Comparison of ENCODE assay signal across 1 mouse cellular context in the genomic region with DNA sequence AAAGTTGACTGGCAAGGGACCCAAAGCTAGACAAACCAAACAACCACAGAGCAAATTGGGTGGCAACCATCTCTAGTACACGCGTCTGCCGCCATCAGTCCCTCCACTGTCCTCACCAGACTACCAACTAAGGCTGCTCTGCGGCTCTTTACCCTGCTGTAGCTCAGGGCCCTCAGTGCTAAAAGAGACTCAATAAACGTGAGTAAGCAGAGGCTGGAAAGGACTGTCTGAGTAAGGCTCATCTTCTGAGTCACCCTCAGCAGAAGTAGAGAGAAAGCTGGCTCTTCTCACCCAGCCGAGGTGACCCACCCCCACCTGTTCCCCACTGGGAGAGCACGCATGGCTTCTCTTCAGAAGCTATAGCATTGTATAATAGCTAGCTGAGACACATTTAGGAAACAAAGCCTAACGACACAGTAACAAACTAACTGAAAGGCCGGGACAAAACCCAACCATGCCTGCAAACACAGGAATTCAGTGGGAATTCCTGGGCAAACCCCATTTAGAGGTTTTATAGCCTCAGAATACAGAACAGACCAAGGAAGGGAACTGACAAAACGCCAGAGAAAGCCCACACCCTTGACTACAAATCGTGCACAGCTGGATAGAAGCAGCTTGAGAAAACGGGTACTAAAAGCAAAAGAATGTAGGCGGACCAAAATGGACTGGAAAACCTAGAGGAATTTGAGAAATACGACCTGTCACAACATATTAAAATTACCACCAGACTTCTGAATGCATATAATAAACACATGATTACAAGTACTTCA.
A peak's percentile ranks its signal among the peaks of the same experiment; 100 is the strongest.
TF ChIP-seq lines count a peak whose summit lies in the region.

No protein-coding gene starts in this region.

TF ChIP-seq in myocyte, 11 proteins besides CTCF, POLR2A, EP300 and RAD21:
- TF ChIP-seq MAX (IDR thresholded peaks at IDR 0.05; ENCODE audit: low read depth) (no peak), MYOD1 (IDR thresholded peaks at IDR 0.05; ENCODE audit: control insufficient read depth in 1 of 3, insufficient read length in 2 of 3, low read depth in 2 of 3) (peak in 1 of 3 experiments; percentile 23), REST (IDR thresholded peaks at IDR 0.05; ENCODE audit: insufficient read depth, insufficient read length) (no peak)
